Mouse (Mus musculus) left cerebral cortex, adult 2 months (tissue): ENCODE data around the gene 4930415L06Rik. TPM values are rescaled to one million over a fixed set of nuclear protein-coding genes. Genes with fewer than 3 reads are reported as not detected.

Source experiments
- DNase-seq, 2 experiments: peaks; one replicate each; pipeline ENCODE4 v3.0.0; 2021 to 2022; ENCODE audit warnings: low spot score in 2 of 2, mixed read lengths in 1 of 2; ENCODE audit errors: extremely low spot score in 1 of 2
- H3K27ac ChIP-seq: fragments of 200-600 bp; 2 replicates; pipeline ENCODE4 v1.8.1; 2022
- H3K4me3 ChIP-seq: fragments of 200-600 bp; 2 replicates; pipeline ENCODE4 v1.8.1; 2022
- CTCF ChIP-seq: fragments of 200-600 bp; IDR thresholded peaks from 2 replicates; pipeline ENCODE4 v1.8.1; 2022; ENCODE audit warnings: antibody characterized with exemption, mild to moderate bottlenecking, moderate library complexity
- intact Hi-C: fragments of 180-260 bp; cut with DNase I; formaldehyde crosslinking; loops from one replicate; pipeline ENCODE4 v1.15.1; 2025
- long read RNA-seq, 2 experiments: library from polyadenylated mRNA; stranded (forward); transcript quantifications; one replicate each; pipeline ENCODE4 v2.0.0; 2021; ENCODE audit warnings: borderline mapping rate in 2 of 2
- total RNA-seq, 2 experiments: library from RNA; stranded (reverse); gene quantifications; 2 replicates each; pipeline ENCODE4 v1.2.3; 2021

4930415L06Rik gene
- not detected for total RNA-seq
- long read RNA-seq, experiment 1: 0 reads
- long read RNA-seq, experiment 2: 0 reads

GRCm38 (mm10) chrX:89932752-89933151, at the start of gene 4930415L06Rik:
Gene 4930415L06Rik, minus strand, starts transcription at chrX:89932852.
- DNase-seq: no peak
- no peak for TF ChIP-seq CTCF
- Histone ChIP-seq H3K27ac (no peak within 1 kb of the TSS), H3K4me3 (no peak within 1 kb of the TSS)
- intact Hi-C loops: no loop called here

- intact Hi-C loops: no loop called here
- Histone ChIP-seq H3K4me3 (no peak overlapping the region), H3K27ac (no peak overlapping the region)
- no peak for DNase-seq
- no peak for TF ChIP-seq CTCF
Measured at GRCm38 (mm10) chrX:89978621-89979020, 46.0 kb upstream of the 4930415L06Rik start.

- no peak overlapping the region for H3K4me3 ChIP-seq
- TF ChIP-seq CTCF: no peak
- intact Hi-C loops: no loop called here
- no peak for DNase-seq
- no peak overlapping the region for H3K27ac ChIP-seq
Measured at GRCm38 (mm10) chrX:89904871-89905270, 27.8 kb downstream of the 4930415L06Rik start.

Other genes with a start within 250 kb of the 4930415L06Rik start
- not detected for gene 4932429P05Rik, start 180.6 kb downstream of the 4930415L06Rik start, total RNA-seq